Mouse (Mus musculus) hindbrain, postnatal 0 days (tissue): ENCODE results near the gene Ypel3. TPM values are rescaled to one million over a fixed set of nuclear protein-coding genes. Genes with fewer than 3 reads are reported as not detected.
A peak's percentile ranks its signal among the peaks of the same experiment; 100 is the strongest.

Source experiments
- ATAC-seq: fragments of 200-750 bp; cut with Nextera tagmentation; 2 replicates; pipeline ENCODE4 v1.8.0; 2017; ENCODE audit warnings: mild to moderate bottlenecking, moderate TSS enrichment, moderate library complexity
- DNase-seq: peaks from one replicate; pipeline ENCODE4 v3.0.0-alpha.2; 2015; ENCODE audit warnings: low spot score
- H3K27ac ChIP-seq: fragments of 300-500 bp; sonication (generic); 2 replicates; pipeline ENCODE4 v1.5.1; 2014; ENCODE audit warnings: mild to moderate bottlenecking
- H3K27me3 ChIP-seq: fragments of 300-500 bp; sonication (generic); 2 replicates; pipeline ENCODE4 v1.6.1; 2014; ENCODE audit warnings: low read length, mixed read lengths; ENCODE audit not compliant: insufficient read depth
- H3K36me3 ChIP-seq: fragments of 300-500 bp; sonication (generic); 2 replicates; pipeline ENCODE4 v1.6.1; 2014; ENCODE audit warnings: low read length, mixed read lengths; ENCODE audit not compliant: insufficient read depth
- H3K4me1 ChIP-seq: fragments of 300-500 bp; sonication (generic); 2 replicates; pipeline ENCODE4 v1.6.1; 2014; ENCODE audit warnings: antibody characterized with exemption, low read length, mixed read lengths; ENCODE audit not compliant: insufficient read depth
- H3K4me2 ChIP-seq: fragments of 300-500 bp; sonication (generic); 2 replicates; pipeline ENCODE4 v1.6.1; 2014; ENCODE audit warnings: low read depth, mild to moderate bottlenecking, low read length, moderate library complexity, mixed read lengths
- H3K4me3 ChIP-seq: fragments of 300-500 bp; sonication (generic); 2 replicates; pipeline ENCODE4 v1.5.1; 2014; ENCODE audit warnings: low read length
- H3K9ac ChIP-seq: fragments of 300-500 bp; sonication (generic); replicated peaks from 2 replicates; pipeline ENCODE4 v1.6.1; 2014; ENCODE audit warnings: mild to moderate bottlenecking, low read length, moderate library complexity, mixed read lengths
- H3K9me3 ChIP-seq: fragments of 300-500 bp; sonication (generic); 2 replicates; pipeline ENCODE4 v1.6.1; 2016; ENCODE audit warnings: low read length, mixed read lengths
- CTCF ChIP-seq: IDR thresholded peaks from 2 replicates; pipeline ENCODE4 v1.5.1; 2016; ENCODE audit warnings: antibody characterized with exemption, control low read depth, low read depth
- WGBS: fragments of 180-500 bp; shearing (Covaris S2); extraction: QIAGEN DNeasy Blood & Tissue Kit; methylation state at CpG from one replicate; pipeline ENCODE4 v1.1.7; 2014; 5-methylcytosine and 5-hydroxymethylcytosine counted together
- polyA plus RNA-seq: library from polyadenylated mRNA; unstranded; fragments of >200 nt; fragmentation: Nextera tagmentation; extraction: Ambion mirVana; gene quantifications from 2 replicates; pipeline ENCODE4 v1.2.1, GENCODE M21; 2015
- total RNA-seq: library from RNA; depleted of rRNA; stranded (reverse); fragments of >200 nt; gene quantifications from 2 replicates; pipeline ENCODE4 v1.2.3, GENCODE M21; 2014

The Ypel3 gene
- total and polyA plus RNA-seq, 2 experiments from 2014 or later, result 239 to 240 TPM

- H3K4me1 ChIP-seq, result peaks cover 5% of the 10 kb centered on the region
- peak within 1 kb of the TSS; percentile 94 for H3K27ac ChIP-seq
- 15% methylated on average over 21 of the region's 21 CpGs for WGBS
- no peak for TF ChIP-seq CTCF
- H3K36me3 ChIP-seq, result peaks cover 23% of the 10 kb centered on the region
- H3K4me3 ChIP-seq, result peak within 1 kb of the TSS; percentile 84
- peak within 1 kb of the TSS; percentile 94 for H3K4me2 ChIP-seq
- no peaks in the 10 kb centered on the region for H3K9me3 ChIP-seq
- peak; percentile 68 for DNase-seq
- H3K9ac ChIP-seq, result peak within 1 kb of the TSS; percentile 86
- H3K27me3 ChIP-seq, result no peaks in the 10 kb centered on the region
- no peak for ATAC-seq
Observed at GRCm38 (mm10) chr7:126797411-126798126, 20.8 kb downstream of the Ypel3 start, which contains the start of gene Fam57b. Fam57b (plus strand) TSS chr7:126797668.

- Histone ChIP-seq H3K4me3 (peak overlapping the region; percentile 84), H3K9ac (peak overlapping the region; percentile 86), H3K27me3 (no peaks in the 10 kb centered on the region), H3K36me3 (peaks cover 23% of the 10 kb centered on the region), H3K9me3 (no peaks in the 10 kb centered on the region), H3K4me2 (peak overlapping the region; percentile 94), H3K4me1 (peaks cover 5% of the 10 kb centered on the region), H3K27ac (peak overlapping the region; percentile 94)
- under 1% methylated on average over 40 of the region's 40 CpGs for WGBS
- TF ChIP-seq CTCF, result no peak
- peak; percentile 58 for DNase-seq
- no peak; the same call in 1 of the 2 replicates for ATAC-seq
Observed at GRCm38 (mm10) chr7:126798127-126799049, 21.6 kb downstream of the Ypel3 start.

DNA sequence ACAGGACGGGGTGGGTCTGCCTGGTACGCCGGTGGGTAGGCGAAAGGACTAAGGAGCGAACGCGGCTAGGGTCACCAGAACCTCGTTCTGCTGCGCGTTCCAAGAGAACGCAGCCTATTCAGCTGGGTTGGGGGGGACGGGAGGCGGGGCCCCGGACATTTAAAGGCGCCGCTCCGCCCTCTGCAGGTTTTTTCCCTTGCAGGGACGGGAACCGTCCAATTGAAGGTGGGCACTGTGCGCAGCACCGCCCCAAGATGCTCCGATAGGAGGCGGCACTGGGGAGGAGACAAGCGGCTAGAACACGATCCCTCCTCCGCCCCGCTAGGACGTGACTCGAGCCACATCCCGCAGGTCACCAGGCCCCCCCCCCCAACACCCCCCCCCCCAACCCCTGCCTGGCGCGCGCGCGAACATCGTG lies 22.3 kb downstream of the Ypel3 start:
- ATAC-seq (peak; percentile 96), DNase-seq (peak; percentile 98)
- Histone ChIP-seq H3K4me2 (peak overlapping the region; percentile 94), H3K27ac (peak overlapping the region; percentile 94), H3K36me3 (peaks cover 28% of the 10 kb centered on the region), H3K4me1 (peaks cover 5% of the 10 kb centered on the region), H3K9ac (peak overlapping the region; percentile 86), H3K9me3 (no peaks in the 10 kb centered on the region), H3K4me3 (peak overlapping the region; percentile 84), H3K27me3 (no peaks in the 10 kb centered on the region)
- 0% methylated on average over 24 of the region's 36 CpGs for WGBS
- TF ChIP-seq CTCF, result no peak

DNA sequence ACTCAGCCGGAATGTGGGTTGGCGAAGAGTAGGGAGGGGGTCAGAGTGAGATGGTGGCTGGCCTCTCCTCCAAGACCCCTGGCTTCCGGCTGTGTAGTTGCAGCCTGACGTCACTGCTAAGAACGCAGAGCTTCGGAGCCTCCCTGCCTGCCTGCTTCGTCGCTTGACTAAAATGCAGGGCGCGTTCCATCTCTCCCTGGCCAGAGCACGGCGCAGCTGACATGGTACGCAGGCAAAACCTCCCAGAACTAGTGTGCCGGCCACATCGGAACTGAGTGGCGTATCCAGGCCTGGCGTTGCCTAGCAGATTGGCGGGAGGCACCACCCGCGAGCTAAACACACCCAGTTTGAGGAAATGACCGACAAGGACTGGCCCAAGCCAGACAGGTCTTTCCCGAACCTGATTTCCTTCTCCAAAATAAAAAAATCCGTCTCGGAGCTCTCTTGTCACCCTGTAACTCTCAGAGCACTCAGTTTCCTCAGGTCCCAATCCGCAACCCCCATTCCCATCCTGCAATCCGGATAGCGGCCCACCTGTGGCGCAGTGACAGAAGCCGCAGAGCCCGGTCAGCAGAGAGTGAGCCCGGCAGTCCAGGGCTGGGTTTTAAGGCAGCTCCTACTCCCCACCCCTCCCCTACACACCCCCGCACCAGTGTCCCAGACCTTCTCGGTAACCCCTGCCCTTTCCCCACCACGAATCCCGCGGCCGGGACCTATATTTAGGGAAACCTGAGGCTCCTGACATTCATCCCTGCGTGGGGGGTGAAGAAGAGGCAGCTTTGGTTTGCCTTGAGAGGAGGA lies 22.9 kb downstream of the Ypel3 start:
- Histone ChIP-seq H3K9me3 (no peaks in the 10 kb centered on the region), H3K27me3 (no peaks in the 10 kb centered on the region), H3K4me3 (peak overlapping the region; percentile 84), H3K36me3 (peaks cover 23% of the 10 kb centered on the region), H3K9ac (peak overlapping the region; percentile 78), H3K4me1 (peaks cover 5% of the 10 kb centered on the region), H3K27ac (peak overlapping the region; percentile 94), H3K4me2 (peak overlapping the region; percentile 94)
- 2% methylated on average over 38 of the region's 38 CpGs for WGBS
- ATAC-seq (peak; percentile 94), DNase-seq (peak; percentile 95)
- peak; percentile 67 for TF ChIP-seq CTCF

DNA sequence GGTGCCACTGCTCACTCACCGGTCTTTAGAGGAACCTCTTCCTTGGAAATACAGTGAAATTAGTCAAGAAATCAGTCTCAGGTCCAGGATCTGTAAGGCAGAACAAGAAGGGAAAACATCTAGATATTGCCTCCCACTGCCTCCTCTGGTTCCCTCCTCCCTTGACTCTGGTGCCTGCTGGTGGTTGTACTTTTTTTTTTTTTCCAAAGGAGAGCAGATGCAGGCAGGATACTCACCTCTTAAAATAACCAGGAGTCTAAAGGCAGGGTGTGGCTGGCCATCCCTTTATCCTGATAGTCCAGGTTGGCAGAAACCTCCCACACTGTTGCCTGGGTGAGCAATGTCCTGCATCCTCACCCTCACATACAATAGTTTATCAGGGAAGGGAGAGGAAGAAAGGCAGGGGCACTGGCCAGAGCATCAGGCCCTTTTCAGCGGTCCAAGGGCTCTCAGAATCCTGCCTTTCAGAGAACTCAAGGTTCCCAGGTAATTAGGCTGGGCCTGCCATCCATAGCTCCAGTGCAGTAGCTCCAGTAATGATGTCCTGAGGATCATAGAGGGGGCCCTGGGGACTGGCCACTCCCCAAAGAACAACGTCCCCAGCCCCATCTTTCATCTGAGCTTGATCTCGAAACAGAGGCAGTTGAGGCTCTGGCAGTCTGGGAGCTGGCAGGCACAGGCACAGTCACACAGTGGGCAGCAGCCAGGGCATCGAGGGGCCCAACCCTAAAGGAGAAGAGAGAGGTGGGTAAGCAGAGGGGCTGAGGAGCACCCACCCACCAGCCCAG lies 23.7 kb downstream of the Ypel3 start:
- peak overlapping the region; percentile 94 for H3K27ac ChIP-seq
- H3K4me1 ChIP-seq, result peaks cover 5% of the 10 kb centered on the region
- no peak for DNase-seq
- no peaks in the 10 kb centered on the region for H3K27me3 ChIP-seq
- peak overlapping the region; percentile 78 for H3K9ac ChIP-seq
- WGBS, result 41% methylated on average over 5 of the region's 5 CpGs
- H3K9me3 ChIP-seq, result no peaks in the 10 kb centered on the region
- no peak for ATAC-seq
- peaks cover 15% of the 10 kb centered on the region for H3K36me3 ChIP-seq
- peak overlapping the region; percentile 94 for H3K4me2 ChIP-seq
- no peak for TF ChIP-seq CTCF
- H3K4me3 ChIP-seq, result peak overlapping the region; percentile 84
